Mouse (Mus musculus): ENCODE measurements around the gene Tnfrsf8. TPM values are rescaled to one million over a fixed set of nuclear protein-coding genes. Genes with fewer than 3 reads are reported as not detected.
"Not testable (repeated sequence)": the region's sequence is repeated elsewhere in the genome, so short reads cannot be mapped to it uniquely, and the experiment has no call there.

The Tnfrsf8 gene
- total and polyA plus RNA-seq, 3 experiments, result 12.7 to 31.0 (median 24.7) TPM

GRCm38 (mm10) chr4:145310859-145311258 is 4.1 kb downstream of the Tnfrsf8 start (continued):
- no peak for TF ChIP-seq USF1 (IDR thresholded peaks at IDR 0.05; ENCODE audit: low read depth, low read length)
- TF ChIP-seq MEF2A (IDR thresholded peaks at IDR 0.05; ENCODE audit: borderline replicate concordance, low read depth, low read length), result no peak
- TF ChIP-seq ZNF384 (IDR thresholded peaks at IDR 0.05; ENCODE audit: low read depth, low read length), result no peak
- TF ChIP-seq ETS1 (conservative IDR thresholded peaks at IDR 0.05; ENCODE audit: low read depth, low read length), result no peak
- no peak for TF ChIP-seq CHD2 (IDR thresholded peaks at IDR 0.05; ENCODE audit: low read length)
- TF ChIP-seq TCF12 (IDR thresholded peaks at IDR 0.05; ENCODE audit: low read depth, low read length), result peak; percentile 29; the same call in 1 of the 2 replicates

- H3K79me2 ChIP-seq (replicated peaks; ENCODE audit: control insufficient read depth, extremely low read depth, insufficient read depth, poor library complexity, severe bottlenecking), result 0 out of 2 replicates have a peak, but pooled peaks cover 6% of the 10 kb centered on the region
- peak; percentile 57 for DNase-seq (ENCODE audit: extremely low read depth)
- peak overlapping the region; percentile 42; the same call in 1 of the 2 replicates for H3K27ac ChIP-seq (ENCODE audit: insufficient read depth, low read depth)
- no peaks in the 10 kb centered on the region for H3K27me3 ChIP-seq (replicated peaks)
- H3K36me3 ChIP-seq (replicated peaks in 1 of 2; ENCODE audit: control insufficient read depth in 1 of 2, insufficient read depth in 1 of 2, low read length in 1 of 2), result peaks cover 2 to 19% of the 10 kb centered on the region in 2 experiments
- peaks cover 18 to 76% of the 10 kb centered on the region in 2 experiments for H3K4me1 ChIP-seq (ENCODE audit: control insufficient read depth in 1 of 2, insufficient read depth in 2 of 2)
- H3K9me3 ChIP-seq (replicated peaks; ENCODE audit: low read length), result no peaks in the 10 kb centered on the region
- in situ Hi-C loops (cut with MboI; ENCODE audit: low pct_ligation_motif_present, low pct_unique_long_range_greater_than_20kb, low sequenced_read_pairs), result no loop called here
- no peak overlapping the region for H3K9ac ChIP-seq (ENCODE audit: insufficient read depth, low read depth)
- no peak overlapping the region for H3K4me3 ChIP-seq (replicated peaks in 1 of 3; ENCODE audit: low read depth in 2 of 3, low read length in 2 of 3, poor library complexity in 1 of 3)
- H3K4me2 ChIP-seq (ENCODE audit: insufficient read depth, low read depth, poor library complexity, severe bottlenecking), result peak overlapping the region; percentile 64
- dilution Hi-C loops (cut with MboI; ENCODE audit: extremely low pct_ligation_motif_present, extremely low pct_unique_long_range_greater_than_20kb, low sequenced_read_pairs), result no loop called here
- TF ChIP-seq MEF2A (IDR thresholded peaks at IDR 0.05; ENCODE audit: borderline replicate concordance, low read depth, low read length) (no peak), BHLHE40 (IDR thresholded peaks at IDR 0.05; ENCODE audit: low read depth, low read length) (peak; percentile 60), MAFK (IDR thresholded peaks at IDR 0.05; ENCODE audit: insufficient replicate concordance, low read length) (no peak), IRF4 (IDR thresholded peaks at IDR 0.05; ENCODE audit: low read depth, low read length) (peak; percentile 56; the same call in 1 of the 2 replicates), MXI1 (IDR thresholded peaks at IDR 0.05; ENCODE audit: low read depth, low read length) (no peak), ZC3H11A (IDR thresholded peaks at IDR 0.05; ENCODE audit: low read depth, low read length) (no peak), POLR2A (IDR thresholded peaks at IDR 0.05; ENCODE audit: low read depth, low read length) (no peak), ETS1 (conservative IDR thresholded peaks at IDR 0.05; ENCODE audit: low read depth, low read length) (peak; percentile 58), ZKSCAN1 (IDR thresholded peaks at IDR 0.05; ENCODE audit: borderline replicate concordance, low read depth, low read length) (no peak), MAZ (IDR thresholded peaks at IDR 0.05; ENCODE audit: low read depth, low read length) (peak; percentile 77), TCF12 (IDR thresholded peaks at IDR 0.05; ENCODE audit: low read depth, low read length) (peak; percentile 60)
These were observed 8.5 kb downstream of the Tnfrsf8 start for GRCm38 (mm10) chr4:145306422-145306821.

GRCm38 (mm10) chr4:145305661-145306362 is 9.2 kb downstream of the Tnfrsf8 start:
- H3K79me2 ChIP-seq (replicated peaks; ENCODE audit: control insufficient read depth, extremely low read depth, insufficient read depth, poor library complexity, severe bottlenecking); dilution Hi-C loops (cut with MboI; ENCODE audit: extremely low pct_ligation_motif_present, extremely low pct_unique_long_range_greater_than_20kb, low sequenced_read_pairs); H3K4me2 ChIP-seq (ENCODE audit: insufficient read depth, low read depth, poor library complexity, severe bottlenecking); H3K27ac ChIP-seq (ENCODE audit: insufficient read depth, low read depth); in situ Hi-C loops (cut with MboI; ENCODE audit: low pct_ligation_motif_present, low pct_unique_long_range_greater_than_20kb, low sequenced_read_pairs); H3K9me3 ChIP-seq (replicated peaks; ENCODE audit: low read length); DNase-seq (ENCODE audit: extremely low read depth); H3K9ac ChIP-seq (ENCODE audit: insufficient read depth, low read depth); H3K27me3 ChIP-seq (replicated peaks); H3K4me3 ChIP-seq (replicated peaks in 1 of 3; ENCODE audit: low read depth in 2 of 3, low read length in 2 of 3, poor library complexity in 1 of 3): not testable (repeated sequence)
- 0 out of 2 replicates have a peak, but pooled peaks have one; percentile 5 for TF ChIP-seq MAZ (IDR thresholded peaks at IDR 0.05; ENCODE audit: low read depth, low read length)
- Histone ChIP-seq H3K4me1 (ENCODE audit: control insufficient read depth in 1 of 2, insufficient read depth in 2 of 2) (peaks cover 17 to 76% of the 10 kb centered on the region in 2 experiments), H3K36me3 (replicated peaks in 1 of 2; ENCODE audit: control insufficient read depth in 1 of 2, insufficient read depth in 1 of 2, low read length in 1 of 2) (peaks cover 2 to 19% of the 10 kb centered on the region in 2 experiments)
